Mouse (Mus musculus) inflammation-experienced regulatory T-cells, adult 16 weeks (primary cell): ENCODE results near the gene Ern2. TPM values are rescaled to one million over a fixed set of nuclear protein-coding genes. Genes with fewer than 3 reads are reported as not detected.

ENCODE experiments used
- polyA plus RNA-seq: library from polyadenylated mRNA; unstranded; fragments of 100-300 nt; shearing (Covaris generic); gene quantifications from one replicate; pipeline ENCODE4 v1.2.1, GENCODE M21; 2017

Gene Ern2
- polyA plus RNA-seq: not detected

GRCm38 (mm10) chr7:122186043-122186442 lies at the start of gene Ern2:
Gene Ern2, minus strand, starts transcription at chr7:122186207.

GRCm38 (mm10) chr7:122219315-122219801 lies 33.4 kb upstream of the Ern2 start, which contains the start of gene Chp2:
Gene Chp2, plus strand, starts transcription at chr7:122219496.

GRCm38 (mm10) chr7:122158915-122159902 lies 26.8 kb downstream of the Ern2 start, which contains the start of gene Plk1:
Gene Plk1, plus strand, starts transcription at chr7:122159439.

GRCm38 (mm10) chr7:122132497-122133337 lies 53.3 kb downstream of the Ern2 start, which contains the start of the genes Palb2 and Dctn5:
Gene Palb2, minus strand, starts transcription at chr7:122132985.
Gene Dctn5, plus strand, starts transcription at chr7:122133041.

Other genes with a start within 250 kb of the Ern2 start
- gene Cog7, start 204.5 kb downstream of the Ern2 start, polyA plus RNA-seq: 15.8 TPM
- 6.4 TPM for gene Gga2, start 165.0 kb downstream of the Ern2 start, polyA plus RNA-seq
- gene Ubfd1, start 119.0 kb downstream of the Ern2 start, polyA plus RNA-seq: 14.5 TPM
- gene Ears2, start 118.9 kb downstream of the Ern2 start, polyA plus RNA-seq: 18.6 TPM
- gene Ndufab1, start 84.3 kb downstream of the Ern2 start, polyA plus RNA-seq: 183 TPM
- 9.2 TPM for gene Palb2, start 53.2 kb downstream of the Ern2 start, polyA plus RNA-seq
- 141 TPM for gene Dctn5, start 53.2 kb downstream of the Ern2 start, polyA plus RNA-seq
- gene Plk1, start 26.8 kb downstream of the Ern2 start, polyA plus RNA-seq: 8.2 TPM
- not detected for gene Chp2, start 33.3 kb upstream of the Ern2 start, polyA plus RNA-seq
- gene Prkcb, start 102.5 kb upstream of the Ern2 start, polyA plus RNA-seq: 28.4 TPM